9 mouse cellular contexts compared by ENCODE assay signal in genomic region chr7:25317446-25317999, GRCm38 (mm10). TPM values are rescaled to one million over a fixed set of nuclear protein-coding genes. Genes with fewer than 3 reads are reported as not detected.
DNase-seq lines count a peak whose midpoint lies in the region; TF ChIP-seq lines count a peak whose summit lies in the region.
"Had no signal": no experiment of that assay in that cellular context is flagged by ENCODE, and none has a peak within 500 bp of the region (broad histone marks: within the 10 kb centered on the region; RNA-seq: fewer than 3 reads in every experiment).

No protein-coding gene starts in this region.

- no peaks in the 10 kb centered on the region; the same call in 1 of the 2 replicates for H3K4me1 ChIP-seq in embryonic fibroblast, embryonic 13.5 days (ENCODE audit: control insufficient read depth, insufficient read depth, low read length)

- TF ChIP-seq POLR2A in embryonic fibroblast, embryonic 13.5 days (IDR thresholded peaks at IDR 0.05; ENCODE audit: low read depth, low read length), result no peak; the same call in 1 of the 2 replicates
- peak; percentile 48 for TF ChIP-seq POLR2A in myocyte (IDR thresholded peaks at IDR 0.05; ENCODE audit: insufficient read length, low read depth)

- peak overlapping the region; percentile 44 for H3ac ChIP-seq in myocyte (ENCODE audit: control insufficient read depth, insufficient read length)

- H3K27ac ChIP-seq in embryonic fibroblast, embryonic 13.5 days (ENCODE audit: insufficient read depth, low read length), result peak overlapping the region; percentile 39

- peaks cover 14% of the 10 kb centered on the region for H3K79me2 ChIP-seq in myocyte (ENCODE audit: control insufficient read depth, insufficient read depth)

- H3K27me3 ChIP-seq in myocyte (ENCODE audit: control insufficient read depth, insufficient read depth, insufficient read length), result peaks cover 32% of the 10 kb centered on the region

- peak overlapping the region; percentile 84 for H3K4me2 ChIP-seq in myocyte (ENCODE audit: low read depth)

- TF ChIP-seq CTCF in embryonic fibroblast, embryonic 13.5 days (IDR thresholded peaks at IDR 0.05; ENCODE audit: borderline replicate concordance, insufficient read depth, low read length), result no peak

- peak overlapping the region; percentile 72 for H3K4me3 ChIP-seq in embryonic fibroblast, embryonic 13.5 days (ENCODE audit: insufficient read depth, low read length)
- peak overlapping the region; percentile 64 for H3K4me3 ChIP-seq in myocyte

- peak; percentile 21 for DNase-seq in kidney, adult 18-20 months
- no peak for DNase-seq in kidney, postnatal 25 days
- DNase-seq in adipocyte (ENCODE audit: low spot score), result peak; percentile 41
- DNase-seq in kidney, postnatal 4 days, result peak; percentile 35 to 42
- no peak for DNase-seq in layer of hippocampus, adult 8-10 months (ENCODE audit: low spot score in 2 of 2)
- no peak for DNase-seq in layer of hippocampus, adult 9-11 months

- no peaks in the 10 kb centered on the region for H3K36me3 ChIP-seq in myocyte (ENCODE audit: control insufficient read depth, insufficient read depth)

TF ChIP-seq in myocyte, 11 proteins besides CTCF, POLR2A, EP300 and RAD21:
- peak in 2 of 3 experiments; percentile 85 for TF ChIP-seq MYOD1 (IDR thresholded peaks at IDR 0.05; ENCODE audit: control insufficient read depth in 1 of 3, insufficient read length in 2 of 3, low read depth in 2 of 3)
- TF ChIP-seq MAX (IDR thresholded peaks at IDR 0.05; ENCODE audit: low read depth), result no peak
- TF ChIP-seq POLR2AphosphoS2 (IDR thresholded peaks at IDR 0.05; ENCODE audit: insufficient read length, low read depth), result peak; percentile 42
- TF ChIP-seq TCF3 (IDR thresholded peaks at IDR 0.05; ENCODE audit: insufficient read length, low read depth), result no peak
- TF ChIP-seq E2F4 (IDR thresholded peaks at IDR 0.05; ENCODE audit: insufficient read depth), result no peak
- no peak for TF ChIP-seq CEBPB (IDR thresholded peaks at IDR 0.05; ENCODE audit: insufficient read depth, poor library complexity, severe bottlenecking)
- no peak for TF ChIP-seq REST (IDR thresholded peaks at IDR 0.05; ENCODE audit: insufficient read depth, insufficient read length)
- TF ChIP-seq USF1 (IDR thresholded peaks at IDR 0.05; ENCODE audit: low read depth), result no peak
- TF ChIP-seq MYOG (IDR thresholded peaks at IDR 0.05; ENCODE audit: control insufficient read depth in 1 of 3, insufficient read depth in 1 of 3, insufficient read length in 2 of 3, low read depth in 2 of 3), result peak in 2 of 3 experiments; percentile 58 to 73
- no peak for TF ChIP-seq SRF (IDR thresholded peaks at IDR 0.05; ENCODE audit: control insufficient read depth, insufficient read length, low read depth)
- no peak for TF ChIP-seq TCF12 (IDR thresholded peaks at IDR 0.05; ENCODE audit: insufficient read depth, poor library complexity, severe bottlenecking)
TF ChIP-seq in myocyte: peak in this region for 3.

RNA-seq across cellular contexts. Expression of gene Megf8, which starts 0.6 kb away (rescaled TPM):
- 32.9 and 38.3 TPM in 2 replicates for polyA plus RNA-seq in embryonic fibroblast, embryonic 13.5 days (2011; ENCODE audit: insufficient read length, low read depth, missing spikeins)
- polyA plus RNA-seq in myocyte (2012; fragmentation: generic; extraction: Trizol), result 41.0 TPM
- 100 to 1,000 TPM in 2 of 4 experiments, 10 to 100 TPM in 2; 90.3 to 107 (median 97.0) TPM for total RNA-seq in layer of hippocampus, adult 8-10 months (2022)

RNA-seq across cellular contexts. Expression of gene Tmem145, which starts 11.6 kb away (rescaled TPM):
- not detected in 2 replicates for polyA plus RNA-seq in embryonic fibroblast, embryonic 13.5 days (2011; ENCODE audit: insufficient read length, low read depth, missing spikeins)
- polyA plus RNA-seq in myocyte (2012; fragmentation: generic; extraction: Trizol), result 0.02 TPM
- total RNA-seq in layer of hippocampus, adult 8-10 months (2022), result 10 to 100 TPM; 28.7 to 36.7 (median 33.4) TPM
- total RNA-seq: neutrophil, adult 5-6 weeks had no signal

RNA-seq across cellular contexts. Expression of gene Prr19, which starts 16.3 kb away (rescaled TPM):
- not detected in 2 replicates for polyA plus RNA-seq in embryonic fibroblast, embryonic 13.5 days (2011; ENCODE audit: insufficient read length, low read depth, missing spikeins)
- polyA plus RNA-seq in myocyte (2012; fragmentation: generic; extraction: Trizol), result not detected
- total RNA-seq in layer of hippocampus, adult 8-10 months (2022), result under 1 TPM in 1 of 4 experiments, not detected in 3; 0.25 TPM
- total RNA-seq: neutrophil, adult 5-6 weeks had no signal

RNA-seq across cellular contexts. Expression of gene Pafah1b3, which starts 19.7 kb away (rescaled TPM):
- 46.2 and 48.8 TPM in 2 replicates for polyA plus RNA-seq in embryonic fibroblast, embryonic 13.5 days (2011; ENCODE audit: insufficient read length, low read depth, missing spikeins)
- polyA plus RNA-seq in myocyte (2012; fragmentation: generic; extraction: Trizol), result 54.0 TPM
- 10 to 100 TPM; 25.2 to 28.9 (median 27.9) TPM for total RNA-seq in layer of hippocampus, adult 8-10 months (2022)

RNA-seq across cellular contexts. Expression of gene Cic, which starts 50.0 kb away (rescaled TPM):
- 138 and 152 TPM in 2 replicates for polyA plus RNA-seq in embryonic fibroblast, embryonic 13.5 days (2011; ENCODE audit: insufficient read length, low read depth, missing spikeins)
- 65.8 TPM for polyA plus RNA-seq in myocyte (2012; fragmentation: generic; extraction: Trizol)
- total RNA-seq in layer of hippocampus, adult 8-10 months (2022), result 100 to 1,000 TPM; 196 to 252 (median 228) TPM

Comparison
In these comparisons a context has a peak if more than half of its experiments do, and no peak if none do; other contexts are left out.
1. DNase-seq: peak in kidney, adult 18-20 months (single experiment), adipocyte (single experiment) and kidney, postnatal 4 days (2 of 2); none in kidney, postnatal 25 days (0 of 2), layer of hippocampus, adult 8-10 months (0 of 2) and layer of hippocampus, adult 9-11 months (single experiment).